Comparison of ENCODE assay signal across 12 mouse cellular contexts in genomic region chr12:99856011-99856410, GRCm38 (mm10).
"Had no signal": no experiment of that assay in that cellular context is flagged by ENCODE, and none has a peak within 500 bp of the region (broad histone marks: within the 10 kb centered on the region; RNA-seq: fewer than 3 reads in every experiment).

No protein-coding gene starts in this region.

- H3K27ac ChIP-seq: left cerebral cortex, adult 2 months; limb, embryonic 15.5 days; liver, embryonic 12.5 days; neural tube, embryonic 15.5 days had no signal

- H3K4me1 ChIP-seq: limb, embryonic 15.5 days had no signal

- ATAC-seq: liver, embryonic 12.5 days had no signal

- H3K27me3 ChIP-seq: limb, embryonic 15.5 days; liver, embryonic 12.5 days; neural tube, embryonic 15.5 days had no signal

- H3K4me2 ChIP-seq: limb, embryonic 15.5 days; liver, embryonic 12.5 days; lung, embryonic 14.5 days; midbrain, embryonic 11.5 days; neural tube, embryonic 15.5 days had no signal

- H3K4me3 ChIP-seq: left cerebral cortex, adult 2 months; limb, embryonic 15.5 days; liver, embryonic 12.5 days; myocyte; neural tube, embryonic 15.5 days had no signal

- H3K36me3 ChIP-seq: limb, embryonic 15.5 days; liver, embryonic 12.5 days; neural tube, embryonic 15.5 days had no signal

- H3K9me3 ChIP-seq: limb, embryonic 15.5 days; liver, embryonic 12.5 days; neural tube, embryonic 15.5 days had no signal

- DNase-seq: kidney, postnatal 14 days; lung, embryonic 14.5 days; lung, postnatal 10 days; lung, postnatal 4 days; right cerebral cortex, adult 18-20 months; right cerebral cortex, postnatal 25 days had no signal

- H3K9ac ChIP-seq: limb, embryonic 15.5 days; liver, embryonic 12.5 days; lung, embryonic 14.5 days; neural tube, embryonic 15.5 days had no signal
